Mouse (Mus musculus) ZHBTc4 (cell line): ENCODE measurements around the gene Gm44503.

Experiments
- DNase-seq: peaks from one replicate; pipeline ENCODE4 v3.0.0-alpha.2; 2011; ENCODE audit warnings: low read depth, low spot score

Gm44503 gene

DNA sequence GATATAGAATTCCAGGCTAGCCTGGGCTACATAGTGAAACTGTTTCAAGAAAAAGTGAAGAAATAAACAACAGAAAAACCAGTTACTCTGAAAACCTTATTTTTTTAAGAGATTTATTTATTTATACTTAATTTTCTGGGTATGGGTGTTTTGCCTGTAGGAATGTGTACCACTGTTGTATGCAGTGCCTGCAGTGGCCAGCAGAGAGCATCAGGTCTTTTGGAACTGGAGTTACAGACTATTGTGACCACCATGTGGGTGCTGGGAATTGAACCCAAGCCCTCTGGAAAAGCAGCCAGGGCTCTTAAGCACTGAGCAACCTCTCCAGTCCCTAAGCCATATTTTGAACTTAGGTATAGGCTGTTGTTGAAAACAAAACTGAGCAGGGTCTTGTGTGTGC is 14.3 kb downstream of the Gm44503 start:
- peak; percentile 33 for DNase-seq

DNA sequence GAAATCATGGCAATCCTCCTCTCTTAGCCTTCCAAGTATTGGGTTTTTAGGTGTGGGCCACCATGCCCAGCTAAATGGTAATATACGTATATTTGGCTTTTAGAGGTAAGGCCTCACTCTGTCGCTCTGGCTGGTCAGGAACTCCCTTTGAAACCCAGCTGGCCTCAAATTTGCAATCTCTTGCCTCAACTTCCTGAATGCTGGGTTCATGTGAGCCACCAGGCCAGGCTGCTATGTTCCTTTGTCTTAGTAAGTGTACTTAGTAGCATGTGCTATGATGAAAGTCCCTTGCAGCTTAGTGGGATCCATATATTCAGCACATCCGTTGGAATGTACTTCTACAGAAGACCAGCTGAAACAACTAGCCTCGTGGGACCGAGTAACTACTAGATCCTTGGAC is 16.1 kb downstream of the Gm44503 start:
- no peak for DNase-seq

GRCm38 (mm10) chr9:72975242-72975641 is 16.6 kb downstream of the Gm44503 start:
- no peak for DNase-seq

- no peak for DNase-seq
Observed at GRCm38 (mm10) chr9:72983066-72983465, 24.4 kb downstream of the Gm44503 start.

- peak; percentile 100 for DNase-seq
Observed at GRCm38 (mm10) chr9:72985250-72986220, 26.9 kb downstream of the Gm44503 start, which contains the start of the genes Ccpg1os and Ccpg1. Ccpg1os (minus strand) TSS chr9:72985382. Ccpg1 (plus strand) TSS chr9:72985429.

DNA sequence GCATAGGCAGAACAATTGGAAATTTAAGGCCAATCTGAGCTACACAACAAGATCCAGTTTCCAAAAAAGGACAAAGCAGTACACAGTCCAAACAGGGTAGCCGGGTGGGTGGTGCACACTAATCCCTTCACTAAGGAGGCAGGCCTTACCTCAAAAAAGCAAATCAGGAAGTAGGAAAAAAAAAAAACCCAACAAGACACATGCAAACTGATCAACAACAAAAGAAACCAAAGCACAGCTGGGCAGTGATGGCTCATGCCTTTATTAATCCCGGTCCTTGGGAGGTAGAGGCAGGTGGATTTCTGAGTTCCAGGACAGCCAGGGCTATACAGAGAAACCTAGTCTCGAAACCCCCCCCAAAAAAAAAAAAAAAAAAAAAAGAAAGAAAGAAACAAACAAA is 29.1 kb downstream of the Gm44503 start:
- no peak for DNase-seq

DNA sequence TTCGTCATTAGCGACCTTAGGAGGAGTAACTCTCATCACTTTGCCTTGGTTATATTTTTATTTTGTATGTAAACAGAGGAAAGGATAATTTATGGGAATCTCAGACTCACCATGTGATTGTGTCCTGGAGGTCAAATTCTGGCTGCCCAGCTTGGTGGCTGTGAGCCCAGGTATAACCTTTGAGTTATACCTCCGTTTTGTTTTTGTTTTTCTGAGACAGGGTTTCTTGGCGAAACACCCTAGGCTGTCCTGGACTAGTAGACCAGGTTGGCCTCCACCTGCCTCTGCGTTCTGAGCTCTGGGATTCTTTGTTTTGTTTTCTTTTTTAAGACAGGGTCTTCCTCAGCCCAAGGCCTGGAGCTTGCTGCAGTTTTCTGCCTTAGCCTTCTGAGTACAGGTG is 30.1 kb downstream of the Gm44503 start:
- no peak for DNase-seq

- DNase-seq: no peak
Observed at GRCm38 (mm10) chr9:72991420-72991819, 32.8 kb downstream of the Gm44503 start.

- no peak for DNase-seq
Observed at GRCm38 (mm10) chr9:72992576-72992975, 33.9 kb downstream of the Gm44503 start.

GRCm38 (mm10) chr9:72996167-72996566 is 37.5 kb downstream of the Gm44503 start:
- peak; percentile 90 for DNase-seq

DNA sequence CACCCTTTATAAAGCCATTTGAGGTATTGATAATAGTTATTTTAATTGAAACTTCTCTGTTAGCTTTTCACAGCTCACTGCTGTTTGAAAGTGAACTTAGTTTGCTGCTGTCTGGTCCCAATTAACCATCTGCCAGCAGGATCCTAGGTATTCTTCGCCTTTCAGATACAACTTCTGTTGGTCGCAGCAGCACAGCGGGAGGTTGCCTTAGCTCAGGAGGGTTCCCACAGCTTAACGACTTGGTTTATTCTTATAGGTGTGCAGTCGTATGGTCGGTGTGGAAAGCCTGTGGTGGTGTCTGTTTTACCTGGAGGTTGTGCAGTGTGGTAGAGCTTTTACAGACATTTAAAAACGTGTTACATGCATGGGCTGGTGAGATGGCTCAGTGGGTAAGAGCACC is 38.2 kb downstream of the Gm44503 start:
- DNase-seq: peak; percentile 78

GRCm38 (mm10) chr9:73000487-73000886 is 41.8 kb downstream of the Gm44503 start:
- no peak for DNase-seq

DNA sequence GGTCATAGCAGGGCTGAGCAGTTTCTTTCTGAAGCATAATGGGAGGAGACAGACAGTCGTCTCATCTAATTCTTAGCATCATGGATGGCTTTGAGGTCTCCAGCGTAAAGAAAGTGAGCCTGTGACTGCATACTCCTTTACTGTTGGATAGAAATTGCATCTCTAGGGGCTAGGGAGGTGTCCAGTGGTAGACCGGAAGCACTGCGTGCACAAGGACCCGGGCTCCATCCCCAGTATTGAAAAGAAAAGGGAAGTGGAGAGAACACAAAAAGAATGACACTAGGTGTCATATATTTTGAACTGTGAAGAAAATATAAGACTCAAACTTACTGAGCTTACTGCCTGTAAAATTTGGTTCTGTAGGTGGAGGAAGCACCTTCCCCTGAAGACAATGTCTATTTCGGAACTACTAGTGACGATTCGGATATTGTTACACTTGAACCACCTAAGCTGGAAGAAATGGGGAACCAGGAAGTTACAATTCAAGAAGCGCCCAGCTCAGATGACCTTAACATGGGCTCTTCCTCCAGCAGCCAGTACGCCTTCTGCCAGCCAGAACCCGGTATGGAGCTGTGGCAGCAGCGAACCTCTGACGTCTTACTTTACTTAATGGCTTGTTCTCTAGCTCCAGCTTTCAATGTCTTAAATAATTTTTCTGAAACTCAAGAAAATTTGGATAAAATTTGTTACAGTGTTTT is 42.8 kb downstream of the Gm44503 start:
- no peak for DNase-seq

DNA sequence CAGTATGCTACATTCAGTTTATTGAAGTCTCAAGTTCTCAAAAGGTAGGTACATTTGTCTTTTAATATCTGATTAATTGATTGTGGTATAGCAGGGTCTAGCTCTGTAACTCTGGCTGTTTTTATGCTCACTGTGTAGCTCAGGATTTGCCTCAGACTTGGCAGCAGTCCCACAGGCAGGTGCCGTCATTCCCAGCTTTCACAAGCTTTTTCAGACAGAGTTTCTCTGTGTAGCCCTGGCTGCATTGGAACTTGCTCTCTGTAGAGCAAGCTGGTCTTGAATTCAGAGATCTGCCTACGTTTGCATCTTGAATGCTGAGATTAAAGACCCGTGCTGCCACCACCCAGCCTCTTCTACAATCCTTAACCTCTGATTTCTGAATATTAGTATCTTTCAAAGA is 43.5 kb downstream of the Gm44503 start:
- no peak for DNase-seq

- no peak for DNase-seq
Observed at GRCm38 (mm10) chr9:73004076-73004475, 45.4 kb downstream of the Gm44503 start.

GRCm38 (mm10) chr9:73005106-73005505 is 46.5 kb downstream of the Gm44503 start:
- peak; percentile 70 for DNase-seq

DNA sequence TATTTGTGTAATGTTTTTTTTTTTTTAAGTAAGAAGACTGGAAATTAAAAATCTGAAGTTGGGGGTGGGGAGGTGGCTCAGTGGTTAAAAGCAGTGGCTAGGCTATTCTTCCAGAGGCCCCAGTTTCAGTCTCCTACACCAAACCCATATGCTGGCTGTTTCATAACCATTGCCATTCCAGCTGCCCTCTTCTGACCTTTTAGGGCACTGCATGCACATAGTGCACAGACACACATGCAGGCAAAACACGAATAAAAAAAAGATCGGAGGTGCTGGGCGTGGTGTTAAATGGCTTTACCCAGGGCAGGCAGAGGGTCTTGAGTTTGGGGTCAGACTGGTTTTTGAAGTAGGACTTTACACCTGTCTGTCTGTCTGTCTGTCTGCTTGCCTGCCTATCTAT is 47.5 kb downstream of the Gm44503 start:
- DNase-seq: peak; percentile 66

DNA sequence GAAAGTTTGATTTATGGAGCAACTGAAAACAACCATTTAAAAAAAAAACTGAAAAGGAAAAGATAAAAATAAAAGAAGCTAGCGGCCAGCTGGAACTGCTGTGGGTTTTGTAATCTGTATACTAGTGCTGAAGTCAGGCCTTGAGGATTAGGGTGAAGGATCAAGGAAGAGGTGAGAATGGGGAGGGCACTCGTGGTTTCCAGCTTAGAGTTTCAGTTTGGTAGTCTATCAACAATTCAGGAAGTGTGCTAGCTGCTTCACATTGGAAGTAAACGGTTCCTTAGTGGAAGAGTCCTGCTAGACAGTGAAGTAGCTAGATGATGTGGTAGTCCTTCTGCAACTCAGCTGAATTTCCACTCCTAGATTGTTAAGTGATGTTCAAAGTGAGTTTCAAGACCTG is 49.7 kb downstream of the Gm44503 start:
- no peak for DNase-seq

DNA sequence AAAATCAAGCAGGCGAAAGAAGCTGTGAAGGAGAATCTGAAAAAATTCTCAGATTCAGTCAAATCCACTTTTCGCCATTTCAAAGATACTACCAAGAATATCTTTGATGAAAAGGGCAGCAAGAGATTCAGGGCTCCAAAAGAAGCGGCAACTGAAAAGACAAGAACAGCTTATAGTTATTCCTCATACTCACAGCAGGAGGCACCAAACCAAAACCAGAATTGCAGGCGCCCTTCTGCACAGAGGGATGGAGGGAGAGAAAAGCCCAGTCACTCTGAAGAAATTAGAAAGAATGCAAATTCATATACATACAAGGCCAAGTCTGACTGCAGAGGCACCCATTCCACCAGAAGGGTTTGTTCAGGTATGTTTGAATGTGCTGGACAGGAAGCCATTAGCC is 54.0 kb downstream of the Gm44503 start:
- no peak for DNase-seq

DNA sequence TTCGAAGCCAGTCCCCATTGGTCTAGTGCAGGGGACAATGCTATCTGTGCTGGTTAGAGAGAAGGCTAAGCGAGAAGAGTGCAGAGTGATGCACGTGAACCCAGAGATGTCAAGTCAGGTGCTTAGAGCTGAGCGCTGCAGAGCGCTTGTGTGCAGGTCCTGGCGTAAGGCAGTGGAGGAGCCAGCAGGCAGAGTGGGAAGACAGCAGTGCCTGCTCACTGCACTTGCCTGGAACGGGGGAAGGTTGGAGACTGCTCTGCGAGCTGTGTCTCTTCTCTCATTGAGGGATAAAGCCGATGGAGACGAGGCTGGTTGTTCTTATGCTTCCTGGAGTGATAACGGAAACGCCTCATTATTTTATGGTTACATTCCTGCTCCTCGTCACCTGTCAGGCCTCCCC is 56.1 kb downstream of the Gm44503 start:
- DNase-seq: no peak

- no peak for DNase-seq
Observed at GRCm38 (mm10) chr9:73019841-73020240, 61.2 kb downstream of the Gm44503 start.

- DNase-seq: no peak
Observed at GRCm38 (mm10) chr9:73020566-73021097, 62.0 kb downstream of the Gm44503 start.
